Mouse (Mus musculus) neural tube, embryonic 12.5 days (tissue): ENCODE results near the gene Vav3. TPM values are rescaled to one million over a fixed set of nuclear protein-coding genes. Genes with fewer than 3 reads are reported as not detected.

ENCODE experiments used
- ATAC-seq: fragments of 200-750 bp; cut with Nextera tagmentation; 2 replicates; pipeline ENCODE4 v1.8.0; 2017; ENCODE audit warnings: low read depth, mild to moderate bottlenecking, moderate TSS enrichment, moderate library complexity; ENCODE audit not compliant: low FRiP score
- H3K27ac ChIP-seq: fragments of 300-500 bp; sonication (generic); 2 replicates; pipeline ENCODE4 v1.5.1; 2016
- H3K27me3 ChIP-seq: fragments of 300-500 bp; sonication (generic); replicated peaks from 2 replicates; pipeline ENCODE4 v1.6.1; 2016; ENCODE audit warnings: mild to moderate bottlenecking
- H3K36me3 ChIP-seq: fragments of 300-500 bp; sonication (generic); 2 replicates; pipeline ENCODE4 v1.6.1; 2016; ENCODE audit warnings: mild to moderate bottlenecking
- H3K4me1 ChIP-seq: fragments of 300-500 bp; sonication (generic); 2 replicates; pipeline ENCODE4 v1.6.1; 2016
- H3K4me2 ChIP-seq: fragments of 300-500 bp; sonication (generic); replicated peaks from 2 replicates; pipeline ENCODE4 v1.6.1; 2016; ENCODE audit warnings: mild to moderate bottlenecking
- H3K4me3 ChIP-seq: fragments of 300-500 bp; sonication (generic); 2 replicates; pipeline ENCODE4 v1.5.1; 2016
- H3K9ac ChIP-seq: fragments of 300-500 bp; sonication (generic); 2 replicates; pipeline ENCODE4 v1.6.1; 2016; ENCODE audit warnings: mild to moderate bottlenecking
- H3K9me3 ChIP-seq: fragments of 300-500 bp; sonication (generic); 2 replicates; pipeline ENCODE4 v1.6.1; 2016; ENCODE audit warnings: mild to moderate bottlenecking
- whole genome bisulfite sequencing: fragments of 180-500 bp; shearing (Covaris S2); methylation state at CpG from one replicate; pipeline ENCODE4 v1.1.7; 2016; 5-methylcytosine and 5-hydroxymethylcytosine counted together
- polyA plus RNA-seq: library from polyadenylated mRNA; unstranded; fragments of >200 nt; fragmentation: Nextera tagmentation; extraction: Ambion mirVana; gene quantifications from 2 replicates; pipeline ENCODE4 v1.2.1, GENCODE M21; 2016

The Vav3 gene
- 23.1 and 23.6 TPM in 2 replicates for polyA plus RNA-seq

- Histone ChIP-seq H3K9me3 (no peaks in the 10 kb centered on the region), H3K4me3 (peak within 1 kb of the TSS; percentile 74), H3K36me3 (no peaks in the 10 kb centered on the region), H3K4me2 (peak within 1 kb of the TSS; percentile 83), H3K9ac (peak within 1 kb of the TSS; percentile 83), H3K4me1 (no peaks in the 10 kb centered on the region; the same call in 1 of the 2 replicates), H3K27ac (peak within 1 kb of the TSS; percentile 82), H3K27me3 (no peaks in the 10 kb centered on the region)
- under 1% methylated on average over 92 of the region's 92 CpGs for WGBS
- peak; percentile 95 for ATAC-seq
These were observed at the start of gene Vav3 for GRCm38 (mm10) chr3:109340274-109341070. Gene Vav3, plus strand, starts transcription at chr3:109340653.

- H3K27me3 ChIP-seq: no peaks in the 10 kb centered on the region
- no peak overlapping the region for H3K4me2 ChIP-seq
- H3K9me3 ChIP-seq: no peaks in the 10 kb centered on the region
- no peak overlapping the region for H3K9ac ChIP-seq
- no peak for ATAC-seq
- no peak overlapping the region for H3K4me3 ChIP-seq
- H3K27ac ChIP-seq: no peak overlapping the region
- H3K4me1 ChIP-seq: no peaks in the 10 kb centered on the region
- no peaks in the 10 kb centered on the region for H3K36me3 ChIP-seq
- 65% methylated on average over 6 of the region's 6 CpGs for WGBS
These were observed 41.6 kb upstream of the Vav3 start for GRCm38 (mm10) chr3:109298857-109299256.

DNA sequence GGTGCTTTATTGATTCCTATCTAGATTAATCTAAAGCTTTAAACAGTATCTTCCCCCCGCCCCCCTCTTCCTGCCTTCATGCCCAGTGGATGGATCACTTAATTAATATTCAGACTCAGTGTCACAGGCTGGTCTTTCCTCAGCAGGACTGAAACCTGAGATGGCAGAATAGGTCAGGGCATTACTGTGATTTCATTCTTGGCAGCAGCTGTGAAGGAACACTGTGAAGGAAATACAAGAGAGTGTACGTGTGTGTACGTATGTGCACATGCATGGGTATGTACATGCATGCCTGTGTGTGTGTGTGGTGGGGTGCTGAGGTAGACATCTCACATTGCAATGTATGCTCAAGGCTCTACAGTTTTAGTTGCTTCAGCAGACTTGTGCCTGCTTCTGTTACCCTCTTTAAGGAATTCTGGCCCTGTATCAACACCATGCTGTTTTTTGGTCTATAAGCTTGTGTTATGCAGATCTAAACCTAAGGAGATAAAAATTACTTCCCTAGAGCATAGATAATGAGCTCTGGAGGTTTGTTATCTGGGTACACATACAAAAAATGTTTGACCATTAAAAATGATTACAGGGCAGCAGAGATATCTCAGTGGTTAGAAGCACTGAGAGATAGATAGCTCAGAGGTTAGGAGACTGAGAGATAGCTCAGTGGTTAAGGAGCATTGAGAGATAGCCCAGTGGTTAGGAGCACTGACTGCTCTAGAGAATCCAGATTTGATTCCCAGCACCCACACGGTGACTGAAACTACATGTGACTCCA lies 41.0 kb upstream of the Vav3 start:
- no peak for ATAC-seq

DNA sequence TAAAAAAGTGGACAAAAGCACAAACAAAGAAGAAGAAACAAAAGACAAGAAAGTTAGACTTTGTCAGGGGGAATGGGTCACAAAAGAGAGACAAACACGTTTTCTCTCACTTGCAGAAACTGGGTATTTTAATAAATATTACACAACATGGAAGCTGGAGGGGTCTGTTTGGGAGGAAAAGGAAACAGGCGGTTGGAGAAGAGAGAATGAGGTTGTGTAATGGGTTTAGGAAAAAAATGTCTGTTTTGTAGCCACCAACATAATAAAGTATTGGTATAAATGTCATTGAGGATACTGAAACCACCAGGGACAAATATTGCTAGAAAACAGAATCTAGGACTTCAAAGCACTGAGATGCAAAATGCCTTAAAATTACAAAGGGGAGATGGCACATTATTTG lies 38.4 kb upstream of the Vav3 start:
- ATAC-seq: no peak
- H3K9ac ChIP-seq: no peak overlapping the region
- no peaks in the 10 kb centered on the region for H3K36me3 ChIP-seq
- H3K4me3 ChIP-seq: no peak overlapping the region
- 74% methylated on average over 2 of the region's 2 CpGs for WGBS
- no peaks in the 10 kb centered on the region for H3K4me1 ChIP-seq
- no peaks in the 10 kb centered on the region for H3K27me3 ChIP-seq
- no peaks in the 10 kb centered on the region for H3K9me3 ChIP-seq
- H3K27ac ChIP-seq: no peak overlapping the region
- no peak overlapping the region for H3K4me2 ChIP-seq

More for the DNA sequence above, 41.0 kb upstream of the Vav3 start:
- Histone ChIP-seq H3K9ac (no peak overlapping the region), H3K4me3 (no peak overlapping the region), H3K27me3 (no peaks in the 10 kb centered on the region), H3K4me2 (no peak overlapping the region), H3K27ac (no peak overlapping the region), H3K36me3 (no peaks in the 10 kb centered on the region), H3K4me1 (no peaks in the 10 kb centered on the region), H3K9me3 (no peaks in the 10 kb centered on the region)
- 65% methylated on average over 4 of the region's 4 CpGs for WGBS

- WGBS: 43% methylated on average over 7 of the region's 7 CpGs
- H3K36me3 ChIP-seq: no peaks in the 10 kb centered on the region
- H3K4me1 ChIP-seq: no peaks in the 10 kb centered on the region; the same call in 1 of the 2 replicates
- peak; percentile 88 for ATAC-seq
- no peak overlapping the region for H3K27ac ChIP-seq
- no peak overlapping the region for H3K4me2 ChIP-seq
- H3K9me3 ChIP-seq: no peaks in the 10 kb centered on the region
- no peaks in the 10 kb centered on the region for H3K27me3 ChIP-seq
- no peak overlapping the region for H3K4me3 ChIP-seq
- no peak overlapping the region for H3K9ac ChIP-seq
These were observed 33.0 kb upstream of the Vav3 start for GRCm38 (mm10) chr3:109307406-109307805.

- H3K4me2 ChIP-seq: no peak overlapping the region
- H3K36me3 ChIP-seq: no peaks in the 10 kb centered on the region
- no peak for ATAC-seq
- H3K9ac ChIP-seq: no peak overlapping the region
- no peaks in the 10 kb centered on the region for H3K27me3 ChIP-seq
- H3K4me3 ChIP-seq: no peak overlapping the region
- H3K4me1 ChIP-seq: no peaks in the 10 kb centered on the region; the same call in 1 of the 2 replicates
- no peaks in the 10 kb centered on the region for H3K9me3 ChIP-seq
- H3K27ac ChIP-seq: no peak overlapping the region
- 83% methylated on average over 3 of the region's 3 CpGs for WGBS
These were observed 32.0 kb upstream of the Vav3 start for GRCm38 (mm10) chr3:109308468-109308867.

DNA sequence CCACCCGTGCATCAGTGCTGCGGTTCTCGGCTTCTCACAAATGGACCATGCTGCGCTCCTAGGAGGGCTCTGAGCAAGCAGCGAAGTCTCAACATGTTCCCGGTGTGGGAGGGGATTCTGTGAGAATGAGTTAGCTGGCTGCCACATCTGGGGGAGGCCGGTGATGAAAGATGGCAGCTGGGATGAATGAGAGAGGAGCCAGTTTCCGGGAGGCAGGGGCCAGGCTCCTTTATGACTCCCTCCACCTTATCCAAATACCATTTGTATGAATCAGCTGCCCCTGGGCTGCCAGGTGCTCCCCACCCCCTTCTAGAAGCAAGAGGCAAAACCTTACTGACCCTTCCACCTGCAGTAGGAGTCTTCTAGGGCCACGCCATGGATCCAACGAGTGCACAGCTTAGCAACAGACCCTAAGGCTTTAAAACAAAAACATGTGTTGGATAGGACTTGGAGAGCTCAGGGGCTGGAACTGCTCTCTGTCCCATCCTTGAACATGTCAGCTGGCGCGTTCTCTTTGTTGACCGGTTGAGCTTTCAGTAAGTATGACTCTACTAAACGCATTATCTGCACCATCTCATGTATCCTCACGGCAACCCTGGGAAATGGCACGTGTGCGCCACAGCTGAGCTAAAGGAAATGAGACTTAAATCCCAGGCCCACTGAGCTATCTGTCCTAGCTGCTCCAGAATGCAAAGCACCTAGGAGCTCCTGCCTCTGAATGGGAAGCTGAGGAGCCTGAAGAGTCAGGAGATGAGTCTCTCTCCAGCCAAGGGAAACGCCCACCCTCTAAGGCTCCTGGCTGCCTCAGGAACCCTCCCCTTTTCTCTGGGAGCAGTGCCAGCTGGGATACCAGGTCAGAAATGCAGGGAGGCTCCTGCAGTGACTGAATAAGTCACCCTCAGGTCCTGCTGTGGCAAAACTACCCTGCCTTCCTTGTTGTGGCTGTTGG lies 30.9 kb upstream of the Vav3 start:
- ATAC-seq: no peak
- H3K27ac ChIP-seq: no peak overlapping the region
- WGBS: 87% methylated on average over 18 of the region's 18 CpGs

DNA sequence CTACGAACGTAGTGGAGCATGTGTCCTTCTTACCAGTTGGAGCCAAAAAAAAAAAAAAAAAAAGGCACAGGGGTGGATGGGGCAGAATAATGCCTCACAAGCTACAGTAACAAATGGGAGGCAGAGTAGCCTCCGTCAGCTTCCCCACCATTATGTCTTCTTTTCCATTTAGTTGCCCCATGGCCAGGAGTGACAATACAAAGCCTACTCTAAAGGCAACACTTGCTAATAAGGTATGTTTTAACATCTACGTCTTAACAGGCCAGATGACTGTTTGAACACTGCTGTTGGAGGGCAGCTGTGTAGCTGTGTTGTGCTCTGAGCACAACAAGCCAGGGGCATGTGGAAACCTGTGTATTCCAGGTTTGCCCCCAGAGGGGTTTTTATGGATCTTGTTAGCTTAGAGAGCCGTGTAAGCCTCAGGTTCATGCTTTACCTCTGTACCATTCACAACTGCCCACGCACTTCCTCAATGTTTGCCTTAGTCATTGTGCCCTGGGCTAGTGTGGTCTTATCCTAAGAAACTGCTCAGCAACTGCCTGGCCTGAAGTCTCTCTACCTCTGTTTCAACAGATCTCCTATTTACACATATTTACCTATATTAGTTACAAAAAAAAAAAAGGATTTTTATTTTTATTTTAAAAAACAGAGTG lies 29.2 kb upstream of the Vav3 start:
- no peaks in the 10 kb centered on the region; the same call in 1 of the 2 replicates for H3K4me1 ChIP-seq
- H3K27ac ChIP-seq: no peak overlapping the region
- no peak overlapping the region for H3K4me2 ChIP-seq
- H3K36me3 ChIP-seq: no peaks in the 10 kb centered on the region
- WGBS: 93% methylated on average over 6 of the region's 6 CpGs
- no peak overlapping the region for H3K9ac ChIP-seq
- H3K9me3 ChIP-seq: no peaks in the 10 kb centered on the region
- H3K27me3 ChIP-seq: no peaks in the 10 kb centered on the region
- no peak for ATAC-seq
- H3K4me3 ChIP-seq: no peak overlapping the region

More for the DNA sequence above, 30.9 kb upstream of the Vav3 start:
- Histone ChIP-seq H3K36me3 (no peaks in the 10 kb centered on the region), H3K27me3 (no peaks in the 10 kb centered on the region), H3K4me2 (no peak overlapping the region), H3K9ac (no peak overlapping the region), H3K9me3 (no peaks in the 10 kb centered on the region), H3K4me1 (no peaks in the 10 kb centered on the region; the same call in 1 of the 2 replicates), H3K4me3 (no peak overlapping the region)

DNA sequence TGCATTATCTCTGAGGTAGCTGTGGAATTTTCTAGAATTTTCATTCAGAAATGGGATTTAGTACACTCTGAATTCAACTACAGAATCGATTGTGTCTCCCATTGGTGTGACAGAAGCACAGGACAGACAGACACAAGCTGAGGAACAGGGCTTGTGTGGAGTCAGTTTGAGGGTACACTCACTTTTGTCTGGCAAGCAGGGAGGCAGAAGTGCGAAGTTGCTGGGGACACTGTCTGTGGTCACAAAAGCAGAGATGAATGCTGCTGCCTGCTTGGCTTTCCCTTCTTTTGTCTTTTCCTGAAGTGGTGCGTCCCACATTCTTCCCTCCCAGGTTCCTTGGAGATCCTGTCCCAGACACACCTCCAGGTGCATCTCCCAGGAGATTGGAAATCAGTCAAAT lies 28.6 kb upstream of the Vav3 start:
- Histone ChIP-seq H3K27ac (no peak overlapping the region), H3K9me3 (no peaks in the 10 kb centered on the region), H3K4me2 (no peak overlapping the region), H3K4me1 (no peaks in the 10 kb centered on the region; the same call in 1 of the 2 replicates), H3K27me3 (no peaks in the 10 kb centered on the region), H3K36me3 (no peaks in the 10 kb centered on the region), H3K9ac (no peak overlapping the region), H3K4me3 (no peak overlapping the region)
- ATAC-seq: no peak
- 62% methylated on average over 3 of the region's 3 CpGs for WGBS

- ATAC-seq: no peak
These were observed 27.0 kb upstream of the Vav3 start for GRCm38 (mm10) chr3:109313501-109313900.

DNA sequence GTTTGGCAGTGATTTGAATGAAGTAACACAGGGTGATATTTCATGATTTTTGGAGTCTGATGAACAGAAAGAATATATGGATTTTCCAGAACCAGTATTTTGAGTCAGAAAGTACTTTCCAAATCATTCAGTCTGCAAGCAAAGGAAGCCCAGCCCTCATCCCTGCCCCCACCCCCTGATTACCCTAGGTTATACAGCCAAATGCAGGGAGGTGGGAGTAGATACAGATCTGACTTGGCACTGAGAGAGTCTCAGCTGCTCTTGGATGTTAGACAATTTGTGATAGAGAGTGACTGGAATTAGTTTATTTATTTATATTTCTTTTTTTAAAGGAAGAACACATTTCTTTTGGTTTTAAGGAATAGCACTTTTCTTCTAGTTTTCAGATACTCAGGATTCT lies 18.2 kb upstream of the Vav3 start:
- no peak overlapping the region for H3K27ac ChIP-seq

More at GRCm38 (mm10) chr3:109313501-109313900, 27.0 kb upstream of the Vav3 start:
- no peaks in the 10 kb centered on the region for H3K27me3 ChIP-seq
- H3K9ac ChIP-seq: no peak overlapping the region
- 40% methylated on average over 2 of the region's 2 CpGs for WGBS
- no peaks in the 10 kb centered on the region for H3K36me3 ChIP-seq
- no peaks in the 10 kb centered on the region for H3K9me3 ChIP-seq
- no peak overlapping the region for H3K4me2 ChIP-seq
- H3K4me3 ChIP-seq: no peak overlapping the region
- no peaks in the 10 kb centered on the region for H3K4me1 ChIP-seq
- no peak overlapping the region for H3K27ac ChIP-seq

More for the DNA sequence above, 18.2 kb upstream of the Vav3 start:
- ATAC-seq: no peak
- no peak overlapping the region for H3K9ac ChIP-seq
- H3K4me2 ChIP-seq: no peak overlapping the region
- no peaks in the 10 kb centered on the region for H3K4me1 ChIP-seq
- no peaks in the 10 kb centered on the region for H3K9me3 ChIP-seq
- no peaks in the 10 kb centered on the region for H3K36me3 ChIP-seq
- H3K27me3 ChIP-seq: no peaks in the 10 kb centered on the region
- no peak overlapping the region for H3K4me3 ChIP-seq
